Mouse (Mus musculus) neural tube, embryonic 13.5 days (tissue): ENCODE measurements at regions not wholly inside any gene's neighbourhood (a gene's known extent, or its start where the extent isn't known, plus 50 kb on each side); places are given as distances from the start of the nearest gene placed in this dataset.
A peak's percentile ranks its signal among the peaks of the same experiment; 100 is the strongest.

Source experiments
- ATAC-seq: fragments of 200-750 bp; cut with Nextera tagmentation; 2 replicates; pipeline ENCODE4 v1.8.0; 2017; ENCODE audit warnings: low read depth, mild to moderate bottlenecking, moderate TSS enrichment, moderate library complexity
- H3K27ac ChIP-seq: fragments of 300-500 bp; sonication (generic); replicated peaks from 2 replicates; pipeline ENCODE4 v1.5.1; 2015; ENCODE audit warnings: moderate library complexity, mild to moderate bottlenecking, inconsistent platforms
- H3K27me3 ChIP-seq: fragments of 300-500 bp; sonication (generic); 2 replicates; pipeline ENCODE4 v1.6.1; 2015; ENCODE audit warnings: mild to moderate bottlenecking, inconsistent platforms
- H3K36me3 ChIP-seq: fragments of 300-500 bp; sonication (generic); 2 replicates; pipeline ENCODE4 v1.6.1; 2015; ENCODE audit warnings: mild to moderate bottlenecking, inconsistent platforms
- H3K4me1 ChIP-seq: fragments of 300-500 bp; sonication (generic); replicated peaks from 2 replicates; pipeline ENCODE4 v1.6.1; 2015; ENCODE audit warnings: inconsistent platforms
- H3K4me2 ChIP-seq: fragments of 300-500 bp; sonication (generic); 2 replicates; pipeline ENCODE4 v1.6.1; 2015; ENCODE audit warnings: inconsistent platforms, mild to moderate bottlenecking, moderate library complexity
- H3K4me3 ChIP-seq: fragments of 300-500 bp; sonication (generic); 2 replicates; pipeline ENCODE4 v1.5.1; 2015; ENCODE audit warnings: mild to moderate bottlenecking, inconsistent platforms
- H3K9ac ChIP-seq: fragments of 300-500 bp; sonication (generic); 2 replicates; pipeline ENCODE4 v1.6.1; 2015; ENCODE audit warnings: moderate library complexity, mild to moderate bottlenecking, inconsistent platforms
- H3K9me3 ChIP-seq: fragments of 300-500 bp; sonication (generic); 2 replicates; pipeline ENCODE4 v1.6.1; 2016; ENCODE audit warnings: inconsistent platforms
- WGBS: fragments of 180-500 bp; shearing (Covaris S2); methylation state at CpG from one replicate; pipeline ENCODE4 v1.1.7; 2015; 5-methylcytosine and 5-hydroxymethylcytosine counted together

- Histone ChIP-seq H3K9me3 (no peaks in the 10 kb centered on the region), H3K9ac (no peak overlapping the region), H3K4me3 (no peak overlapping the region), H3K36me3 (no peaks in the 10 kb centered on the region), H3K4me1 (peaks cover 39% of the 10 kb centered on the region), H3K27ac (no peak overlapping the region), H3K4me2 (no peak overlapping the region), H3K27me3 (no peaks in the 10 kb centered on the region)
- 61% methylated on average over 2 of the region's 2 CpGs for WGBS
- ATAC-seq: no peak
Measured at GRCm38 (mm10) chr4:142336943-142337342, 97.7 kb upstream of the Kazn start.

GRCm38 (mm10) chr4:142334084-142334483 lies 94.9 kb upstream of the Kazn start:
- ATAC-seq: no peak
- H3K36me3 ChIP-seq: no peaks in the 10 kb centered on the region
- H3K4me1 ChIP-seq: peaks cover 16% of the 10 kb centered on the region
- 93% methylated on average over 7 of the region's 7 CpGs for WGBS
- no peak overlapping the region for H3K4me3 ChIP-seq
- 0 out of 2 replicates have a peak, but pooled peaks cover 7% of the 10 kb centered on the region for H3K9me3 ChIP-seq
- no peak overlapping the region for H3K4me2 ChIP-seq
- no peaks in the 10 kb centered on the region for H3K27me3 ChIP-seq
- H3K9ac ChIP-seq: no peak overlapping the region
- H3K27ac ChIP-seq: no peak overlapping the region

GRCm38 (mm10) chr4:142330599-142330998 lies 91.4 kb upstream of the Kazn start:
- 89% methylated on average over 3 of the region's 3 CpGs for WGBS
- no peaks in the 10 kb centered on the region for H3K27me3 ChIP-seq
- ATAC-seq: no peak
- H3K36me3 ChIP-seq: no peaks in the 10 kb centered on the region
- H3K4me3 ChIP-seq: no peak overlapping the region
- H3K4me2 ChIP-seq: no peak overlapping the region
- H3K9ac ChIP-seq: no peak overlapping the region
- H3K9me3 ChIP-seq: 0 out of 2 replicates have a peak, but pooled peaks cover 7% of the 10 kb centered on the region
- no peak overlapping the region for H3K27ac ChIP-seq
- no peaks in the 10 kb centered on the region for H3K4me1 ChIP-seq

GRCm38 (mm10) chr4:142329600-142329999 lies 90.4 kb upstream of the Kazn start:
- Histone ChIP-seq H3K27me3 (no peaks in the 10 kb centered on the region), H3K9me3 (0 out of 2 replicates have a peak, but pooled peaks cover 7% of the 10 kb centered on the region), H3K9ac (no peak overlapping the region), H3K4me2 (no peak overlapping the region), H3K4me1 (no peaks in the 10 kb centered on the region), H3K27ac (no peak overlapping the region), H3K4me3 (no peak overlapping the region), H3K36me3 (no peaks in the 10 kb centered on the region)
- WGBS: 90% methylated on average over 2 of the region's 2 CpGs
- ATAC-seq: no peak

GRCm38 (mm10) chr4:142326511-142326910 lies 87.3 kb upstream of the Kazn start:
- no peak overlapping the region for H3K4me2 ChIP-seq
- H3K9ac ChIP-seq: no peak overlapping the region
- peaks cover under 1% of the 10 kb centered on the region; the same call in 1 of the 2 replicates for H3K4me1 ChIP-seq
- peaks cover 7% of the 10 kb centered on the region; the same call in 1 of the 2 replicates for H3K9me3 ChIP-seq
- H3K27ac ChIP-seq: no peak overlapping the region
- no peak overlapping the region for H3K4me3 ChIP-seq
- no peaks in the 10 kb centered on the region for H3K27me3 ChIP-seq
- no peaks in the 10 kb centered on the region for H3K36me3 ChIP-seq
- WGBS: 76% methylated on average over 5 of the region's 5 CpGs
- ATAC-seq: no peak

GRCm38 (mm10) chr4:142321209-142321863 lies 82.1 kb upstream of the Kazn start:
- no peak for ATAC-seq
- Histone ChIP-seq H3K9ac (no peak overlapping the region), H3K27me3 (no peaks in the 10 kb centered on the region), H3K4me3 (no peak overlapping the region), H3K9me3 (no peaks in the 10 kb centered on the region; the same call in 1 of the 2 replicates), H3K4me1 (peaks cover 8% of the 10 kb centered on the region), H3K36me3 (no peaks in the 10 kb centered on the region), H3K27ac (0 out of 2 replicates have a peak overlapping the region, but pooled peaks have one; percentile 28), H3K4me2 (no peak overlapping the region)
- 66% methylated on average over 14 of the region's 14 CpGs for WGBS

GRCm38 (mm10) chr4:142310282-142310681 lies 71.1 kb upstream of the Kazn start:
- no peak overlapping the region for H3K4me2 ChIP-seq
- no peak overlapping the region for H3K9ac ChIP-seq
- no peak overlapping the region for H3K4me3 ChIP-seq
- WGBS: 82% methylated on average over 6 of the region's 6 CpGs
- no peak for ATAC-seq
- H3K27me3 ChIP-seq: no peaks in the 10 kb centered on the region
- H3K27ac ChIP-seq: no peak overlapping the region
- peaks cover 7% of the 10 kb centered on the region for H3K9me3 ChIP-seq
- H3K4me1 ChIP-seq: peaks cover 17% of the 10 kb centered on the region
- H3K36me3 ChIP-seq: 0 out of 2 replicates have a peak, but pooled peaks cover 4% of the 10 kb centered on the region

- ATAC-seq: no peak
- 85% methylated on average over 7 of the region's 7 CpGs for WGBS
- Histone ChIP-seq H3K4me1 (peaks cover 25% of the 10 kb centered on the region), H3K4me2 (no peak overlapping the region), H3K9me3 (peaks cover 7% of the 10 kb centered on the region), H3K27ac (no peak overlapping the region), H3K9ac (no peak overlapping the region), H3K36me3 (0 out of 2 replicates have a peak, but pooled peaks cover 4% of the 10 kb centered on the region), H3K4me3 (no peak overlapping the region), H3K27me3 (no peaks in the 10 kb centered on the region)
Measured at GRCm38 (mm10) chr4:142308271-142308670, 69.1 kb upstream of the Kazn start.

GRCm38 (mm10) chr4:142307321-142307720 lies 68.1 kb upstream of the Kazn start:
- WGBS: 62% methylated on average over 11 of the region's 11 CpGs
- 0 out of 2 replicates have a peak, but pooled peaks cover 4% of the 10 kb centered on the region for H3K36me3 ChIP-seq

GRCm38 (mm10) chr4:142306076-142306475 lies 66.9 kb upstream of the Kazn start:
- Histone ChIP-seq H3K9ac (no peak overlapping the region), H3K27me3 (no peaks in the 10 kb centered on the region), H3K4me2 (no peak overlapping the region), H3K4me1 (peaks cover 45% of the 10 kb centered on the region), H3K9me3 (peaks cover under 1% of the 10 kb centered on the region; the same call in 1 of the 2 replicates), H3K27ac (no peak overlapping the region), H3K36me3 (no peaks in the 10 kb centered on the region), H3K4me3 (no peak overlapping the region)
- no peak; the same call in 1 of the 2 replicates for ATAC-seq
- 63% methylated on average over 14 of the region's 14 CpGs for WGBS

More at GRCm38 (mm10) chr4:142307321-142307720, 68.1 kb upstream of the Kazn start:
- no peak for ATAC-seq
- H3K4me2 ChIP-seq: no peak overlapping the region
- no peak overlapping the region for H3K27ac ChIP-seq
- no peak overlapping the region for H3K9ac ChIP-seq
- H3K4me3 ChIP-seq: no peak overlapping the region
- peaks cover 33% of the 10 kb centered on the region for H3K4me1 ChIP-seq
- H3K27me3 ChIP-seq: no peaks in the 10 kb centered on the region
- peaks cover 7% of the 10 kb centered on the region for H3K9me3 ChIP-seq

GRCm38 (mm10) chr4:142303374-142304020 lies 64.3 kb upstream of the Kazn start:
- Histone ChIP-seq H3K9ac (no peak overlapping the region), H3K27me3 (no peaks in the 10 kb centered on the region), H3K9me3 (no peaks in the 10 kb centered on the region), H3K36me3 (no peaks in the 10 kb centered on the region), H3K4me2 (no peak overlapping the region), H3K4me3 (no peak overlapping the region), H3K4me1 (peaks cover 66% of the 10 kb centered on the region), H3K27ac (no peak overlapping the region)
- no peak for ATAC-seq
- WGBS: 66% methylated on average over 10 of the region's 10 CpGs

- Histone ChIP-seq H3K36me3 (no peaks in the 10 kb centered on the region), H3K4me2 (no peak overlapping the region), H3K27me3 (no peaks in the 10 kb centered on the region), H3K4me1 (peaks cover 66% of the 10 kb centered on the region), H3K27ac (0 out of 2 replicates have a peak overlapping the region, but pooled peaks have one; percentile 19), H3K9me3 (no peaks in the 10 kb centered on the region), H3K9ac (no peak overlapping the region), H3K4me3 (no peak overlapping the region)
- WGBS: 61% methylated on average over 2 of the region's 2 CpGs
- ATAC-seq: no peak
Measured at GRCm38 (mm10) chr4:142302724-142303120, 63.5 kb upstream of the Kazn start.
